Mouse (Mus musculus): Measurements from ENCODE around the gene Glb1l2. TPM values are rescaled to one million over a fixed set of nuclear protein-coding genes. Genes with fewer than 3 reads are reported as not detected.

Glb1l2 gene
- polyA plus RNA-seq, 1 experiment from 2014 or later, result 5.7 TPM

DNA sequence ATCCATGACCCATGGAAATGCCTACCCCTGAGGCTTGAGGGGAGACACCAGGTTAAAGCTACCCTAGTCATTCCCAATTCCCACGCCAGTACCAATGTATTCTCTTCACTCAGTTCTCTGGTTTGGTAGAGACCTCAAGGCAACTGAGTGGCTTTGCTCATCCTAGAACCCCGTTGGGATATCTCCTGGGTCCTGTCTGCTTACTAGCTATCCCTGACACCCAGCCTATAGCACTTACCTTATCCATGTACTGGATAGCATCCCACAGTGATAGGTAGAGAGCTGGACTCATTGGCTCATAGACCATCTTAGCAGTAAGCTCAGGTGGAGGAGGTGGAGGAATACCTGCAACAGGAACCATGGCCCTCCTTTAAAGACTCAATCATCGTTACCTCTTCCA lies 38.1 kb downstream of the Glb1l2 start:
- Histone ChIP-seq H3K4me3 (no peak overlapping the region), H3K27ac (no peak overlapping the region), H3K36me3 (replicated peaks) (no peaks in the 10 kb centered on the region), H3K4me1 (no peaks in the 10 kb centered on the region), H3K9me3 (no peaks in the 10 kb centered on the region), H3K27me3 (ENCODE audit: poor library complexity, severe bottlenecking) (no peaks in the 10 kb centered on the region)
- DNase-seq (ENCODE audit: extremely low spot score, low spot score), result no peak
- 81% methylated on average over 3 of the region's 3 CpGs for WGBS

DNA sequence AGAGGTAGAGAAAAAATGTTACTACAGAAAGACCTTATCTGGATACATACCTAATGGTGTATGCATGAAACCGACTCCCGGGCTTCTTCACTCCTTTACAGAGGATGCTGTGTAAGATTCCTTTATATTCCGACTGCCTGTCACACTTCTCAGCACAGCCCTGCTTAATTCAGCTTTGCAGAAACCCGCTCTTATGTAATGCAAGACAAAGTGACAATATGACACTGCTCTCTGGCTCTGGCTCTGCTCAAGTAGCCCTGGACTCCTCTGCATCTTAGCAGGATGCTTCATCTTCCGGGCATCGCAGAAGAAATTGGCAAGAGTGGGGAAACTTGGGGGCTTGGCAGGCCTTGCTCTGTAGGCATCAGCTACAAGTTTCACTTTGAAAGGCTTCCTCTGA lies 43.8 kb downstream of the Glb1l2 start:
- no peak for DNase-seq (ENCODE audit: extremely low spot score, low spot score)
- Histone ChIP-seq H3K4me3 (no peak overlapping the region), H3K36me3 (replicated peaks) (no peaks in the 10 kb centered on the region), H3K9me3 (no peaks in the 10 kb centered on the region), H3K27ac (no peak overlapping the region), H3K4me1 (no peaks in the 10 kb centered on the region; the same call in 1 of the 2 replicates), H3K27me3 (ENCODE audit: poor library complexity, severe bottlenecking) (no peaks in the 10 kb centered on the region)
- 91% methylated on average over 6 of the region's 6 CpGs for WGBS

- Histone ChIP-seq H3K27me3 (ENCODE audit: poor library complexity, severe bottlenecking) (no peaks in the 10 kb centered on the region), H3K36me3 (replicated peaks) (peaks cover 10% of the 10 kb centered on the region), H3K4me1 (no peaks in the 10 kb centered on the region; the same call in 1 of the 2 replicates), H3K9me3 (no peaks in the 10 kb centered on the region), H3K4me3 (no peak overlapping the region), H3K27ac (no peak overlapping the region)
- no peak for DNase-seq (ENCODE audit: extremely low spot score, low spot score)
- WGBS, result 82% methylated on average over 5 of the region's 5 CpGs
These were observed 45.7 kb downstream of the Glb1l2 start for GRCm38 (mm10) chr9:26760576-26760975.

- WGBS, result 35% methylated on average over 9 of the region's 9 CpGs
- H3K27ac ChIP-seq, result no peak overlapping the region
These were observed 46.2 kb downstream of the Glb1l2 start for GRCm38 (mm10) chr9:26760081-26760480.

DNA sequence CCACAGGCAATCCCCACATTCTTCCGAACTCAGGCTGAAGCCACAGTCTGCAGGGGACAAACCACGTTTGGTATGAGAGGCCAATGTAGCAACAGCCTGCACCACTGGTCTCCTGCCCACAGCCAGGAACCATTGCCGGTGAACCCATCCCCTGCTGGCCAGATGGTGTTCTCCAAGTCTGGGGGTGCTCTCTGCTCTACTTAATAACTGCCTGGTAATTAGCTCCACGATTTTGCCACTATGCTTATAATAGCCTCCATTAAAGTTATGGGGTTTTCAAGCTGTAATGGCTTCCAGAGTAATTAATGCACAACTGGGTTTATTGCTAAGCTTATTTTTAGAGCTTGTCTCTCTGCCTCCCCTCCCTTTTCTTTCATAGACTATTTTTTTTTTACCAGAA lies 57.4 kb downstream of the Glb1l2 start:
- Histone ChIP-seq H3K27me3 (ENCODE audit: poor library complexity, severe bottlenecking) (peaks cover 23% of the 10 kb centered on the region), H3K9me3 (no peaks in the 10 kb centered on the region), H3K4me3 (no peak overlapping the region), H3K27ac (no peak overlapping the region), H3K4me1 (peaks cover 10% of the 10 kb centered on the region), H3K36me3 (replicated peaks) (no peaks in the 10 kb centered on the region)
- 87% methylated on average over 4 of the region's 4 CpGs for WGBS
- no peak for DNase-seq (ENCODE audit: extremely low spot score, low spot score)

More at GRCm38 (mm10) chr9:26760081-26760480, 46.2 kb downstream of the Glb1l2 start:
- Histone ChIP-seq H3K27me3 (ENCODE audit: poor library complexity, severe bottlenecking) (no peaks in the 10 kb centered on the region), H3K36me3 (replicated peaks) (peaks cover 12% of the 10 kb centered on the region), H3K4me1 (no peaks in the 10 kb centered on the region; the same call in 1 of the 2 replicates), H3K4me3 (no peak overlapping the region), H3K9me3 (no peaks in the 10 kb centered on the region)
- DNase-seq (ENCODE audit: extremely low spot score, low spot score), result peak; percentile 45

- 18% methylated on average over 4 of the region's 4 CpGs for WGBS
- no peak overlapping the region for H3K27ac ChIP-seq
- H3K4me3 ChIP-seq, result no peak overlapping the region
- H3K27me3 ChIP-seq (ENCODE audit: poor library complexity, severe bottlenecking), result peaks cover 23% of the 10 kb centered on the region
- H3K36me3 ChIP-seq (replicated peaks), result no peaks in the 10 kb centered on the region
- no peaks in the 10 kb centered on the region for H3K9me3 ChIP-seq
- peaks cover 10% of the 10 kb centered on the region for H3K4me1 ChIP-seq
- DNase-seq (ENCODE audit: extremely low spot score, low spot score), result no peak
These were observed 59.1 kb downstream of the Glb1l2 start for GRCm38 (mm10) chr9:26747121-26747520.

- H3K27me3 ChIP-seq (ENCODE audit: poor library complexity, severe bottlenecking), result peaks cover 18% of the 10 kb centered on the region
- no peaks in the 10 kb centered on the region for H3K9me3 ChIP-seq
- H3K4me1 ChIP-seq, result peaks cover 10% of the 10 kb centered on the region
- DNase-seq (ENCODE audit: extremely low spot score, low spot score), result no peak
- no peak overlapping the region for H3K4me3 ChIP-seq
- WGBS, result 92% methylated on average over 3 of the region's 3 CpGs
- H3K27ac ChIP-seq, result no peak overlapping the region
- no peaks in the 10 kb centered on the region for H3K36me3 ChIP-seq (replicated peaks)
These were observed 63.5 kb downstream of the Glb1l2 start for GRCm38 (mm10) chr9:26742817-26743216.

GRCm38 (mm10) chr9:26737116-26737515 lies 69.2 kb downstream of the Glb1l2 start:
- Histone ChIP-seq H3K27me3 (ENCODE audit: poor library complexity, severe bottlenecking) (peaks cover 43% of the 10 kb centered on the region), H3K4me3 (no peak overlapping the region), H3K9me3 (no peaks in the 10 kb centered on the region), H3K4me1 (peaks cover 26% of the 10 kb centered on the region), H3K27ac (no peak overlapping the region), H3K36me3 (replicated peaks) (no peaks in the 10 kb centered on the region)
- DNase-seq (ENCODE audit: extremely low spot score, low spot score), result no peak
- 89% methylated on average over 5 of the region's 5 CpGs for WGBS

DNA sequence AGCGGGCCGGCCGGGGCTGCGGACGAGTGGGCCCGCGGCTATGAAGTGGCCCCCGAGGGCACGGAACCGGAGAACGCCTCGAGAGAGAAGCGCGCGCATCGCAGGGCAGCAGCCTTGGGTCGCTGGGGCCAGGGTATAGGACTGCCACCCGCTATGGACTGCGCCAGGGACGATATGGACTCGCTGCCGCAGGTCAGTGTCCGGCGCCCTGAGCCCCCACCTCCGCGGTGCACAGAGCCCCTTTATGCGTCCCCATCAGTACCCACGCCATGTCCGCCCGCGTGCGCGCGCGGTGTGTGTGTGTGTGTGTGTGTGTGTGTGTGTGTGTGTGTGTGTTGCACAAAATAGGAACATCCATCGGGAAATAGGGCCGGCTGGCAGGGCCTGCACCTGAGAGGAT lies 72.3 kb downstream of the Glb1l2 start:
- H3K36me3 ChIP-seq (replicated peaks), result no peaks in the 10 kb centered on the region
- H3K27ac ChIP-seq, result peak overlapping the region; percentile 85
- peak overlapping the region; percentile 79 for H3K4me3 ChIP-seq
- peak; percentile 41 for DNase-seq (ENCODE audit: extremely low spot score, low spot score)
- H3K27me3 ChIP-seq (ENCODE audit: poor library complexity, severe bottlenecking), result peaks cover 50% of the 10 kb centered on the region
- under 1% methylated on average over 37 of the region's 37 CpGs for WGBS
- H3K9me3 ChIP-seq, result no peaks in the 10 kb centered on the region
- peaks cover 26% of the 10 kb centered on the region for H3K4me1 ChIP-seq

- peaks cover 50% of the 10 kb centered on the region for H3K27me3 ChIP-seq (ENCODE audit: poor library complexity, severe bottlenecking)
- no peaks in the 10 kb centered on the region for H3K36me3 ChIP-seq (replicated peaks)
- H3K4me3 ChIP-seq, result peak within 1 kb of the TSS; percentile 79
- peak; percentile 49 for DNase-seq (ENCODE audit: extremely low spot score, low spot score)
- peak within 1 kb of the TSS; percentile 85 for H3K27ac ChIP-seq
- H3K4me1 ChIP-seq, result peaks cover 26% of the 10 kb centered on the region
- WGBS, result under 1% methylated on average over 65 of the region's 65 CpGs
- H3K9me3 ChIP-seq, result no peaks in the 10 kb centered on the region
These were observed 72.9 kb downstream of the Glb1l2 start, which contains the start of gene B3gat1 for GRCm38 (mm10) chr9:26733206-26733891. Gene B3gat1, plus strand, starts transcription at chr9:26733728.

DNA sequence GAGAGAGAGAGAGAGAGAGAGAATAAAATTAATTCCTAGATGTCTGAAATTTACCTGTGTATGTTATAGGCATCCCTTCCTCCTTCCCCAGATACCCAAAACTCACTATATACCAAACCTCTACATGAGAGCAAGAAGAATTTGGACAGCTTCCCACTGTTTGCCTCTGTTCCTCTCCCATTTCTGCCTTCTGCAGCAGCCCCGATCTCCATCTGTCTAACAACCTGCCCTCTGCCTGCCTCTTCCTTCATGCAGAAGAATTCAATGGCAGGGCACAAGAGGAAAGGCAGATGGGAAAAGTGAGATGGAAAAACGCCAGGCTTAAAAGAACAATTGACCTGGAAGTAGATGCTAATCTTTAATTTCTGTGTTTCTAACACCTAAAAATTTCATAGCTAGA lies 77.7 kb downstream of the Glb1l2 start:
- Histone ChIP-seq H3K27ac (no peak overlapping the region), H3K9me3 (no peaks in the 10 kb centered on the region), H3K4me3 (no peak overlapping the region), H3K36me3 (replicated peaks) (no peaks in the 10 kb centered on the region), H3K4me1 (peaks cover 7% of the 10 kb centered on the region), H3K27me3 (ENCODE audit: poor library complexity, severe bottlenecking) (peaks cover 22% of the 10 kb centered on the region)
- no peak for DNase-seq (ENCODE audit: extremely low spot score, low spot score)
- 82% methylated on average over 2 of the region's 2 CpGs for WGBS

DNA sequence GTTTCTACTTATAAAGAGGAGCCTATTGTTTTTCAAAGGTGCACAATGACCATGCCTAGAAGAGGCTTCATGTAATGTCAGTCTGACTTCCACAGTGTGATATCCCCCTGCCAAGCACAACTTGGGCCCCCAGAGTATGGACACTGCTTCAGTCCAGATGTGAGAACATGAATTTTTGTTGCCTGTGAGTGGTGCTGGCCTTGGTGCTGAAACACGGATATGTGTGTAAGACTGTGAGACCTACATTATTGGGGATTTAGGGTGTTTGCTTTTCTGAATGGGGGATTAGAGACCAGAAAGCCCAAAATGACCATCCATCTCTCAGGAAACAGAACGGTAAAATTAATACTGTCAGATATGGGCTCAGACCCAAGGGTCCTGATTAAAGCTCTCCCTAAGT lies 78.8 kb downstream of the Glb1l2 start:
- WGBS, result 69% methylated on average over 2 of the region's 2 CpGs
- DNase-seq (ENCODE audit: extremely low spot score, low spot score), result peak; percentile 35

GRCm38 (mm10) chr9:26725709-26726108 lies 80.6 kb downstream of the Glb1l2 start:
- Histone ChIP-seq H3K9me3 (no peaks in the 10 kb centered on the region), H3K36me3 (replicated peaks) (no peaks in the 10 kb centered on the region), H3K4me1 (no peaks in the 10 kb centered on the region), H3K27me3 (ENCODE audit: poor library complexity, severe bottlenecking) (no peaks in the 10 kb centered on the region), H3K27ac (no peak overlapping the region), H3K4me3 (no peak overlapping the region)
- DNase-seq (ENCODE audit: extremely low spot score, low spot score), result no peak
- WGBS, result 91% methylated on average over 3 of the region's 3 CpGs

More for the DNA sequence above, 78.8 kb downstream of the Glb1l2 start:
- no peak overlapping the region for H3K27ac ChIP-seq
- no peaks in the 10 kb centered on the region for H3K9me3 ChIP-seq
- H3K4me3 ChIP-seq, result no peak overlapping the region
- no peaks in the 10 kb centered on the region for H3K36me3 ChIP-seq (replicated peaks)
- H3K27me3 ChIP-seq (ENCODE audit: poor library complexity, severe bottlenecking), result peaks cover 11% of the 10 kb centered on the region
- H3K4me1 ChIP-seq, result no peaks in the 10 kb centered on the region
